Mouse (Mus musculus) CD4-positive, CD25-positive, alpha-beta regulatory T cell, adult 9 weeks (primary cell): ENCODE data around the gene Pank1. TPM values are rescaled to one million over a fixed set of nuclear protein-coding genes. Genes with fewer than 3 reads are reported as not detected.

Source experiments
- polyA plus RNA-seq: library from polyadenylated mRNA; unstranded; fragments of 100-300 nt; shearing (Covaris generic); gene quantifications from one replicate; pipeline ENCODE4 v1.2.1, GENCODE M21; 2017

The Pank1 gene
- 0.36 TPM for polyA plus RNA-seq

GRCm38 (mm10) chr19:34878603-34879541 lies at the start of gene Pank1:
Gene Pank1, minus strand, starts transcription at chr19:34879455.

DNA sequence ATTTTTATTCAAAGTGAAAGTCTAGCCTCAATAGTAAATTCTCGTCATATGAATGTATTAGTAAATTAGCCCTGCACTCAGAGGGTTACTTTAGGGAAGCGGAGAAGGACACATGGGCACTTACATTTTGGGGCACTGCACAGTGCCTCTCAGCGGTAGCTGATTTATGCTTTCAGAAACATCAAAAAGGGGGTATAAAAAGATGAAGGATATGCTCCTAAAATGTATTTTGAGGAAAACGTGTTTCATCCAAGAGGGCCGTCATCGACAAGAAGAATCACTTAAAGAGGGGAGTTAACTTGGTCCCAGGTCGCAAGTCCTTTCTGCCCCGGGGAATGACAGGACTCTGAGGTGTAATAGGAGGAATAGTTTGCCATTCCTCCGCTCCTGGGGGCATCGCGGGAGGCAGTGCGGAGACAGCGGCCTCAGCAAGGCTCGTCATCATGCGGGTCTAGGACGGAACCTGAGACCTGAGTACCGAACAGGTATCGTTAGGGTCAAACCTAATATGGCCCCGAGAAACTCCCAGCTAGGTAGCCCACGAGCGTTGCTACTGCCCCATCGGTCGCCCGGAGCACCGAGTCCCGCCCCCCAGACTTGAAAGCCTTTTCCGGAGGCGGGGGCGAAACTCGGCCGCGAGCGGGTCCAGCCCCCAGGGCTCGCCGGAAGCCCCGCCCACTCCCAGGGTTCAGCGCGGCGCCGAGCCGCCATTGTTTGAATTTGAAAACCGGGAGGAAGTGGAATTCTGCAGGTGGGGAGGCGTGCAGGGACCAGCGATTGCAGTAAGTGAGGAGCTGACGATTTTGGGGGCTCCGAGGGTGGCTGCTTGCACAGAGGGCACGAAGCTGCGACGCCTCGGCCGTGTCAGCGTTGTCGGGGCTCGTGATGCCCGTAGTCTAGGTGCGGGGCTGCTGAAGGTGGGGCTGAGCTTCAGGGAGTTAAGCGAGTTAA lies 42.7 kb upstream of the Pank1 start, which contains the start of gene Kif20b:
Gene Kif20b, plus strand, starts transcription at position 710 of the 951 bp plus-strand sequence.

Other genes starting within 250 kb of the Pank1 start
- gene Ifit1bl2, start 238.7 kb downstream of the Pank1 start, polyA plus RNA-seq, result 2.2 TPM
- gene Ifit1, start 238.6 kb downstream of the Pank1 start, polyA plus RNA-seq, result 57.9 TPM
- not detected for gene Slc16a12, start 132.2 kb downstream of the Pank1 start, polyA plus RNA-seq
- 18.0 TPM for gene Kif20b, start 42.9 kb upstream of the Pank1 start, polyA plus RNA-seq